Mouse (Mus musculus) midbrain, embryonic 11.5 days (tissue): Measurements from ENCODE around the gene Ccdc88c. TPM values are rescaled to one million over a fixed set of nuclear protein-coding genes. Genes with fewer than 3 reads are reported as not detected.

Experiments
- ATAC-seq: fragments of 200-750 bp; cut with Nextera tagmentation; 2 replicates; pipeline ENCODE4 v1.8.0; 2017; ENCODE audit warnings: moderate TSS enrichment, moderate library complexity; ENCODE audit not compliant: low FRiP score
- DNase-seq: peaks from one replicate; pipeline ENCODE4 v3.0.0; 2015; ENCODE audit warnings: low spot score; ENCODE audit errors: missing footprints
- H3K27ac ChIP-seq: fragments of 300-500 bp; sonication (generic); 2 replicates; pipeline ENCODE4 v1.5.1; 2014; ENCODE audit warnings: low read depth, low read length
- H3K27me3 ChIP-seq: fragments of 300-500 bp; sonication (generic); 2 replicates; pipeline ENCODE4 v1.6.1; 2014; ENCODE audit warnings: mild to moderate bottlenecking, low read length, moderate library complexity, mixed read lengths; ENCODE audit not compliant: control insufficient read depth, insufficient read depth
- H3K36me3 ChIP-seq: fragments of 300-500 bp; sonication (generic); 2 replicates; pipeline ENCODE4 v1.6.1; 2014; ENCODE audit warnings: mild to moderate bottlenecking, low read length, moderate library complexity, mixed read lengths; ENCODE audit not compliant: control insufficient read depth, insufficient read depth
- H3K4me1 ChIP-seq: fragments of 300-500 bp; sonication (generic); 2 replicates; pipeline ENCODE4 v1.6.1; 2014; ENCODE audit warnings: low read length; ENCODE audit not compliant: control insufficient read depth, insufficient read depth
- H3K4me2 ChIP-seq: fragments of 300-500 bp; sonication (generic); 2 replicates; pipeline ENCODE4 v1.6.1; 2014; ENCODE audit warnings: mild to moderate bottlenecking, moderate library complexity
- H3K4me3 ChIP-seq: fragments of 300-500 bp; sonication (generic); 2 replicates; pipeline ENCODE4 v1.5.1; 2014; ENCODE audit warnings: low read depth, low read length
- H3K9ac ChIP-seq: fragments of 300-500 bp; sonication (generic); 2 replicates; pipeline ENCODE4 v1.6.1; 2014; ENCODE audit warnings: low read length
- H3K9me3 ChIP-seq: fragments of 300-500 bp; sonication (generic); 2 replicates; pipeline ENCODE4 v1.6.1; 2016; ENCODE audit warnings: low read length; ENCODE audit not compliant: control insufficient read depth
- WGBS: fragments of 180-500 bp; shearing (Covaris S2); extraction: QIAGEN DNeasy Blood & Tissue Kit; methylation state at CpG from one replicate; pipeline ENCODE4 v1.1.7; 2014; 5-methylcytosine and 5-hydroxymethylcytosine counted together
- polyA plus RNA-seq: library from polyadenylated mRNA; unstranded; fragments of >200 nt; fragmentation: Nextera tagmentation; extraction: Ambion mirVana; gene quantifications from 2 replicates; pipeline ENCODE4 v1.2.1, GENCODE M21; 2014

Gene Ccdc88c
- 11.0 TPM in 2 replicates for polyA plus RNA-seq

DNA sequence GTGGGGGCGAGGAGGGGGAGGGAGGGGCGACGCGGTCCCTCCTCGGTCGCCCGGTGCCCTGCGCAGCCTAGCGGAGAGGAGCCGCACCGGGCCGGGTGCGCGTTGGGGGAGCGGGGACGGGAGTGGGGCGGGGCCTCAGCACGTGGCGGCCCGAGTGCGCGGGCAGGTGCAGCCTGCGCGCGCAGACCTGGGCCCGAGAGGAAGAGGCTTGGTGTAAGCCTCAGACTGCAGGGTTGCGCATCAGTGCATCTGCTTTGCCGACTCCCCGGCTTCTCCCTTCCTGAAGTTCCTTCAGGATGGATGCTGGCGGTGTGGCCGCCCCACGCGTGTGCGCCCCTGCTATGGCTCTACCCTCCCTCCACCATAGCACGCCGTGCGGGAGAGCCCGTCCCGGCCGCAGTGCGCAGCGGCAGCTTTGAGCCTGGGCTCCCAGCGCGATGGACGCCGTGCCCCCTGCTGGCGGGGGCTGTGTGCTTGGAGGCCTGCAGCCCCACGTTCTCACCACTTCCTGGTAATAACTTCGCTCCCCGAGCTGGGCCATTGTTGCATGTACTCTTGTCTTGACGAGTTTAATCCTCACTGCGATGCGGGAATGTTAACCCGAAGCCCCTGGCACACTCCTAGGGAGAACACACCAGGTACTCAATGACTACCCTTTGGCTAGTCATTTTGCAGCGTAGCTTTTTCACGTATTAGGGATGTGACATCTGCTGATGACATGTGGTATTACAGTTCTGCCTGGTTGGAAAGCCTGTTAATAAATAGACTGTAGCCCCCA is at the start of gene Ccdc88c:
TSS of gene Ccdc88c (minus strand) at position 103 of the 778 bp plus-strand sequence.
- H3K9me3 ChIP-seq = no peaks in the 10 kb centered on the region
- H3K9ac ChIP-seq = peak within 1 kb of the TSS; percentile 95
- H3K27me3 ChIP-seq = no peaks in the 10 kb centered on the region
- DNase-seq = peak; percentile 99
- peak within 1 kb of the TSS; percentile 84 for H3K4me2 ChIP-seq
- H3K4me3 ChIP-seq = peak within 1 kb of the TSS; percentile 81
- peaks cover 25% of the 10 kb centered on the region for H3K4me1 ChIP-seq
- H3K27ac ChIP-seq = peak within 1 kb of the TSS; percentile 90
- under 1% methylated on average over 53 of the region's 56 CpGs for WGBS
- ATAC-seq = peak; percentile 90
- no peaks in the 10 kb centered on the region for H3K36me3 ChIP-seq

DNA sequence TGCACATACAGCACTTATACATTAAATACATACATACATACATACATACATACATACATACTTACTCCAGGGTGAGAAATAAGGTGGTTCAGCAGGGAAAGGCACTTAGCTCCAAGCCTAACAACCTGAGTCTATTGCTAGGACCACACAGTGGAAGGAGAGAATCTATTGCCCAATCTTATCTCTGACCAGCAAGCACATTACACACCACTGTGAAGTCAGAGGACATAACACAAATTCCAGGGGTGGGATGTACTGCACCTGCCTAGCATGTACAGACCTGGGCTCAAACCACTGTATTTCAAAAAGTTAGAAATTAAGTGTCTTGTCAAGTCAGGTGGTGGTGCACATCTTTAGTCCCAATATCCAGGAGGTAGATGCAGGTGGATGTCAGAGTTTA is 49.1 kb upstream of the Ccdc88c start:
- peaks cover 14% of the 10 kb centered on the region for H3K36me3 ChIP-seq
- no peak overlapping the region for H3K4me2 ChIP-seq

DNA sequence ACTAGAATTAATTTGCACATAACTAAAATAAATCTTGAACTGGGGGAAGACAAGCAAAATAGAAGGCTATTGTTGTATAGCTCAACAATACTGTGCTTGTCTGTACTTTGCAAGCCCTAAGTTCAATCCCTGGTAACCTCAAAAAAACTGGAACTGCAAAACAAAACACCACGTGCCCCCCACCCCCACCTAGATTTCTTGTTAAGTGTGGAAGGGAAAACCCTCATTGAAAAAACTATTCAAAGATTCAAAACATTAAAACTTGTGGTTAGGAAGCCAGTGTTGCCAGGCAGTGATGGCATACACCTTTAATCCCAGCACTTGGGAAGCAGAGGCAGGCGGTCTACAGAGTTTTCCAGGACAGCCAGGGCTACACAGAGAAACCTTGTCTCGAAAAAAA is 46.6 kb upstream of the Ccdc88c start:
- Histone ChIP-seq H3K27ac (no peak overlapping the region), H3K9ac (no peak overlapping the region), H3K4me2 (no peak overlapping the region), H3K4me3 (no peak overlapping the region), H3K4me1 (no peaks in the 10 kb centered on the region), H3K9me3 (no peaks in the 10 kb centered on the region), H3K36me3 (peaks cover 9% of the 10 kb centered on the region), H3K27me3 (no peaks in the 10 kb centered on the region)
- ATAC-seq (no peak), DNase-seq (no peak)
- 92% methylated on average over 3 of the region's 3 CpGs for WGBS

More for the DNA sequence above, 49.1 kb upstream of the Ccdc88c start:
- no peak for ATAC-seq
- no peak for DNase-seq
- H3K9ac ChIP-seq = no peak overlapping the region
- peaks cover 9% of the 10 kb centered on the region; the same call in 1 of the 2 replicates for H3K4me1 ChIP-seq
- H3K27ac ChIP-seq = no peak overlapping the region
- no peak overlapping the region for H3K4me3 ChIP-seq
- H3K9me3 ChIP-seq = no peaks in the 10 kb centered on the region
- H3K27me3 ChIP-seq = no peaks in the 10 kb centered on the region

DNA sequence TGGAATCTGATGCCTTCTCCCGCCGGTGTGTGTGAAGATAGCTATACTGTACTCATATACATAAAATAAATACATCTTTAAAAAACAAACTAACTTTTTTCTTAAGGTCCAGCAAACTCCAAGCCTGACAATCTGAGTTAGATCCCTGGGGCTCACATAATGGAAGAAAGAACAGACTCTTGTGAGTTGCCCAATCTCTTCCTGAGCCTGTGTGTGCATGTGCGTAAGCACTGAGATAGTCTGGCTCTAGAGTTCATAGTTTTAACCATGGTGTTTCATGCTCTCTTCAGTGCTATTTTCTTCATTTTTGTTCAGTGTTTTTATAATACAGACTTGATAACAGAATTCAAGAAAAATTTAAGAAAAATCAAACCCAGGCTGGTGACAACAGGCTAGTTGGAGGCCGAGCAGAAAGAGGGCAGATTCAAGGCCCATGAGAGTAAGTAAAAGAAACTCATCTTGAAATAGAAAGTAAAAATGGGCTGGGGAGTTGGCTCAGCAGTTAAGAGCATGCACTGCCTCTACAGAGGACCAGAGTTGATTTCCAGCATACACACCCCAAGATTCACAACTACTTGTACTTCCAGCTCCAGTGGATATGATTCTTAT is 46.1 kb upstream of the Ccdc88c start:
- Histone ChIP-seq H3K9me3 (no peaks in the 10 kb centered on the region), H3K4me1 (no peaks in the 10 kb centered on the region), H3K27me3 (no peaks in the 10 kb centered on the region), H3K4me2 (no peak overlapping the region), H3K36me3 (peaks cover 9% of the 10 kb centered on the region), H3K9ac (no peak overlapping the region), H3K27ac (no peak overlapping the region), H3K4me3 (no peak overlapping the region)
- ATAC-seq (no peak), DNase-seq (no peak)
- WGBS = 96% methylated on average over 4 of the region's 4 CpGs

DNA sequence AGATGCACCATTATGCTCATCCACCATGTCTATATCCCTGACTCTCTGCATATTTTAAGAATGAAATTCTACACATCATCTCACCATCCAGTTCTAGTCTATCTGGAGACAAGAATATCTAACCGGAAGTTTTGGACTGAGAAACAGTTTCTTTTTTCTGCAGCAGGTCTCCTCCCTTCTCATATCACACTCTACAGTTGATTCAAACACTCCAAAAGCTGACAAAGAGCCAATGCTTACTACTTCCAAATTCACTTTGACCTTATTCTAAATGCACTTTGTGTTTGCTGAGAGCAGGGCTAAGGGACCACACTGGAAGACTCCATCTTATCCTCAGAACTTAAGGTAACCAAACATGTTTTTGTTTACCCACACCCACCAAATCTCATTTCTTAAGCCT is 41.0 kb upstream of the Ccdc88c start:
- no peak overlapping the region for H3K27ac ChIP-seq
- H3K36me3 ChIP-seq = peaks cover 3% of the 10 kb centered on the region
- no peak for ATAC-seq
- H3K9me3 ChIP-seq = no peaks in the 10 kb centered on the region
- DNase-seq = peak; percentile 28
- no peaks in the 10 kb centered on the region for H3K27me3 ChIP-seq
- 98% methylated on average over 1 of the region's 1 CpGs for WGBS
- H3K4me2 ChIP-seq = no peak overlapping the region
- H3K4me1 ChIP-seq = no peaks in the 10 kb centered on the region
- H3K9ac ChIP-seq = no peak overlapping the region
- H3K4me3 ChIP-seq = no peak overlapping the region

DNA sequence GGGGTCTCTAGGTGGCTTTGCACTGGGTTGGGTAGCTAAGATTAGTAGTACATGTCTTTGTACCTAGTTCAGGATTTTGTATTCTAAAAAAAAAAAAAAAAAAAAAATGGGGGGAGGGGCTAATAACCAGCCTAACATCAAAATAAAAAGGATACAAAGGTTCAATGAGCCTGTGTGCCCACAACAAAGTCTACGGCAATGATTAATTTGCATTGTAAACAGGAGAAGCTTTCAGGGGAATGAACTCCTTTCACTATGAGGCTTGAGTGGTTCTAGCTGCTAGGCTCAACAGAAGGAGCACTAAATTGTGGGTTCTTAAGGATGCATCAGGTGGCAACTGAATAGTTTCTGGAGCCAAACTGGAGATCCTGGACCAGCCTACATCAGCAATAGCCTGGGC is 37.5 kb upstream of the Ccdc88c start:
- Histone ChIP-seq H3K4me1 (no peaks in the 10 kb centered on the region), H3K4me3 (no peak overlapping the region), H3K9ac (no peak overlapping the region), H3K9me3 (no peaks in the 10 kb centered on the region), H3K27ac (no peak overlapping the region), H3K4me2 (no peak overlapping the region), H3K27me3 (no peaks in the 10 kb centered on the region), H3K36me3 (peaks cover 10% of the 10 kb centered on the region; the same call in 1 of the 2 replicates)
- no peak for ATAC-seq
- DNase-seq = no peak
- 89% methylated on average over 1 of the region's 1 CpGs for WGBS

DNA sequence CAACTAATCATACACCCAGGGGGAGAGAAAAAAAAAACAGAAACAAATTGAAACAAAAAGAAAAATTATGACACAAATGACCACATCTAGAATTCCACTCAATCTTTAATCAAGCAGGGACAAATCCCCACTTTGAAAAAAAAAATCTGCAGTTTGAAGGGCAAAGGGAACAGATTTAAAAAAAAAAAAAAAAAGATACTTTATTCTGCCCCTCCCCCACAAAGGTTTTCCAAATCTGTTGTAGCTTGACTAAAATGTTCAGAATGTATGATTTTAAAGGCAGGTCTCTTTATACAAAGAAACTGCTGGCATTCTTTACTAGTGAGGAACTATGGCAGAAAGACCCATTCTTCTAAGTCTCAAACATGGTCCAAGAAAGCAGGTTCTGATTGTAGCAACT is 11.1 kb upstream of the Ccdc88c start:
- H3K9ac ChIP-seq = no peak overlapping the region
- no peak overlapping the region for H3K4me3 ChIP-seq
- peaks cover 19% of the 10 kb centered on the region for H3K36me3 ChIP-seq
- no peaks in the 10 kb centered on the region for H3K4me1 ChIP-seq
- H3K4me2 ChIP-seq = no peak overlapping the region
- H3K27me3 ChIP-seq = no peaks in the 10 kb centered on the region
- ATAC-seq = no peak
- H3K27ac ChIP-seq = no peak overlapping the region
- no peaks in the 10 kb centered on the region for H3K9me3 ChIP-seq
- no peak for DNase-seq

DNA sequence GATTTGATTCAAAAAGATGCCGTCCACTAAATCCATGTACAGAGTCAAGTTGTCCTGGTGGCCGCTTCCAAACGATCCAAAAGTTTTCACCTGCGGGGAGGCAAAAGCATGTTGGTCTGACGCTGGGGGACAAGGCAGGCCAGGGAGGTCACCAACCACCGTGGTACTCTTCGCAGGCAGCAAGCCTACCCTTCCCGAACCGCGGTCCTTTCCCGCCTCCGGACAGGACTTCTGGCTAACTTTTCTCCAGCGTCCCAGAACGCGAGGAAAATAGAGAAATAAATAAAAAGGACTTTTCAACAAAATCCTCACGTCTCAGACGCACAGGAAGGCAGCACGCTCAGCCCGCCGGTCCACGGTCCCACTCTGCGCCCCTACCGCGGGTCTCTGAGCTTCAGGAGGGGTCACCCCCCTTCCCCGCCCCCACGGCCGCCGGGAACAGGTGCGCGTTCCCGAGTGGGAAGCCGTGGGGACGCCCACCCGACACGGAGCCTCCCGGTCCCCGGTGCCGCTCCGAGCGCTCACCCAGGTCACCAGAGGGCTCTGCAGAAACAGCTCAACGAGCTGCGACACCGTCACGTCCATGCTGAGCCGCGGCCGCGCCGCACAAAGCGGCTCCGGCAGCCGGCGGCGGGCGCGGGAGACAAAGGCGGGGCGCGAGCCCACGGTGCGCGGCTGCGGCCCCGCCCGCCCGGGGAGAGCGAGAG is 456 bp downstream of the Ccdc88c start:
- WGBS = under 1% methylated on average over 66 of the region's 67 CpGs
- DNase-seq = peak; percentile 94
- H3K27me3 ChIP-seq = no peaks in the 10 kb centered on the region

More for the DNA sequence above, 456 bp downstream of the Ccdc88c start:
- Histone ChIP-seq H3K4me3 (peak overlapping the region; percentile 81), H3K27ac (peak overlapping the region; percentile 90), H3K9me3 (no peaks in the 10 kb centered on the region), H3K36me3 (no peaks in the 10 kb centered on the region), H3K9ac (peak overlapping the region; percentile 95), H3K4me1 (peaks cover 28% of the 10 kb centered on the region), H3K4me2 (peak overlapping the region; percentile 84)
- ATAC-seq = no peak
